Mouse (Mus musculus) bone marrow, adult 2 months (tissue): ENCODE measurements at regions not wholly inside any gene's neighbourhood (a gene's known extent, or its start where the extent isn't known, plus 50 kb on each side); places are given as distances from the start of the nearest gene placed in this dataset.
"Not testable (repeated sequence)": the region's sequence is repeated elsewhere in the genome, so short reads cannot be mapped to it uniquely, and the experiment has no call there.

Source experiments
- CTCF ChIP-seq: fragments of 200-500 bp; IDR thresholded peaks from 2 replicates; pipeline ENCODE4 v1.5.1; 2011; ENCODE audit warnings: low read length, control low read depth; ENCODE audit not compliant: control insufficient read depth, insufficient read depth
- POLR2A ChIP-seq: fragments of 200-500 bp; IDR thresholded peaks from 2 replicates; pipeline ENCODE4 v1.6.1; 2011; ENCODE audit warnings: low read depth, mild to moderate bottlenecking, control low read depth, low read length, borderline replicate concordance; ENCODE audit not compliant: control insufficient read depth

DNA sequence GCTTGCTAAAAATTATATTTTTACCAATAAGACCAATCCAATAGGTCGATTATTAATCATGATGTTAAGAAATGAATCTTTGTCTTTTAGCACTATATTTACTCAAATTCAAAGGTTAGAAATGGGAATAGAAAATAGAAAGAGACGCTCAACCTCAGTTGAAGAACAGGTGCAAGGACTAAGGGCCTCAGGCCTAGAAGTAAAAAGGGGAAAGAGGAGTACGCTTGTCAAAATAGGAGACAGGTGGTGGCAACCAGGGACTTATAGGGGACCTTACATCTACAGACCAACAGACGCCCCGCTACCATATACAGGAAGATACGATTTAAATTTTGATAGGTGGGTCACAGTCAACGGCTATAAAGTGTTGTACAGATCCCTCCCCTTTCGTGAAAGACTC lies 707.2 kb upstream of the Tacstd2 start:
- not testable (repeated sequence) for TF ChIP-seq CTCF, POLR2A
